Mouse (Mus musculus): Measurements from ENCODE around the gene Creg1. TPM values are rescaled to one million over a fixed set of nuclear protein-coding genes. Genes with fewer than 3 reads are reported as not detected.
"Not testable (repeated sequence)": the region's sequence is repeated elsewhere in the genome, so short reads cannot be mapped to it uniquely, and the experiment has no call there.

Creg1 gene
- total and polyA plus RNA-seq, 3 experiments: 77.2 to 93.3 (median 85.7) TPM

- DNase-seq: no peak
- Histone ChIP-seq H3K27me3 (ENCODE audit: control insufficient read depth, insufficient read depth, low read length) (no peaks in the 10 kb centered on the region), H3K27ac (no peak overlapping the region), H3K36me3 (ENCODE audit: control insufficient read depth, insufficient read depth, low read length) (peaks cover 4% of the 10 kb centered on the region), H3K9ac (ENCODE audit: low read depth, low read length) (no peak overlapping the region), H3K4me1 (ENCODE audit: control insufficient read depth, insufficient read depth, low read length) (peaks cover 5% of the 10 kb centered on the region; the same call in 1 of the 2 replicates), H3K4me3 (no peak overlapping the region), H3K79me2 (replicated peaks; ENCODE audit: control insufficient read depth, insufficient read depth, low read length) (no peaks in the 10 kb centered on the region)
- TF ChIP-seq CTCF (IDR thresholded peaks at IDR 0.05) (no peak), EP300 (IDR thresholded peaks at IDR 0.05; ENCODE audit: insufficient read depth, low read depth, low read length) (no peak), POLR2A (IDR thresholded peaks at IDR 0.05; ENCODE audit: insufficient read depth, low read depth, low read length) (no peak)
- intact Hi-C loops (cut with DNase I): loop anchor here (1.0 to 2.0 kb wide), 2 partner anchors 15 to 197 kb away; no protein-coding TSS in a partner anchor
- WGBS: 73% methylated on average over 6 of the region's 6 CpGs
Measured at GRCm38 (mm10) chr1:165754205-165754604, 9.3 kb upstream of the Creg1 start.

GRCm38 (mm10) chr1:165755194-165755593, 8.4 kb upstream of the Creg1 start:
- TF ChIP-seq CTCF (IDR thresholded peaks at IDR 0.05) (no peak), EP300 (IDR thresholded peaks at IDR 0.05; ENCODE audit: insufficient read depth, low read depth, low read length) (no peak), POLR2A (IDR thresholded peaks at IDR 0.05; ENCODE audit: insufficient read depth, low read depth, low read length) (no peak)
- H3K4me1 ChIP-seq (ENCODE audit: control insufficient read depth, insufficient read depth, low read length): peaks cover 5% of the 10 kb centered on the region; the same call in 1 of the 2 replicates
- H3K9ac ChIP-seq (ENCODE audit: low read depth, low read length): no peak overlapping the region
- H3K27me3 ChIP-seq (ENCODE audit: control insufficient read depth, insufficient read depth, low read length): no peaks in the 10 kb centered on the region
- no peaks in the 10 kb centered on the region for H3K79me2 ChIP-seq (replicated peaks; ENCODE audit: control insufficient read depth, insufficient read depth, low read length)
- 37% methylated on average over 4 of the region's 4 CpGs for WGBS
- H3K4me3 ChIP-seq: no peak overlapping the region
- no peak overlapping the region for H3K27ac ChIP-seq
- peaks cover 4% of the 10 kb centered on the region for H3K36me3 ChIP-seq (ENCODE audit: control insufficient read depth, insufficient read depth, low read length)
- no peak for DNase-seq
- intact Hi-C loops (cut with DNase I): loop anchor here (2.0 kb wide), 1 partner anchor 16 kb away; no protein-coding TSS in a partner anchor

GRCm38 (mm10) chr1:165761522-165762305, 1.8 kb upstream of the Creg1 start:
- intact Hi-C loops (cut with DNase I): loop anchor here (5.0 kb wide), 1 partner anchor 179 kb away; no protein-coding TSS in a partner anchor
- Histone ChIP-seq H3K36me3 (ENCODE audit: control insufficient read depth, insufficient read depth, low read length) (no peaks in the 10 kb centered on the region), H3K4me3 (no peak overlapping the region), H3K79me2 (replicated peaks; ENCODE audit: control insufficient read depth, insufficient read depth, low read length) (peaks cover 2% of the 10 kb centered on the region; the same call in 1 of the 2 replicates), H3K4me1 (ENCODE audit: control insufficient read depth, insufficient read depth, low read length) (peaks cover 3% of the 10 kb centered on the region), H3K27me3 (ENCODE audit: control insufficient read depth, insufficient read depth, low read length) (no peaks in the 10 kb centered on the region), H3K9ac (ENCODE audit: low read depth, low read length) (no peak overlapping the region), H3K27ac (no peak overlapping the region)
- WGBS: 84% methylated on average over 3 of the region's 3 CpGs
- TF ChIP-seq EP300 (IDR thresholded peaks at IDR 0.05; ENCODE audit: insufficient read depth, low read depth, low read length) (no peak), CTCF (IDR thresholded peaks at IDR 0.05) (no peak), POLR2A (IDR thresholded peaks at IDR 0.05; ENCODE audit: insufficient read depth, low read depth, low read length) (no peak)
- no peak for DNase-seq

- H3K9ac ChIP-seq (ENCODE audit: low read depth, low read length); H3K36me3 ChIP-seq (ENCODE audit: control insufficient read depth, insufficient read depth, low read length); H3K27me3 ChIP-seq (ENCODE audit: control insufficient read depth, insufficient read depth, low read length); H3K4me3 ChIP-seq; DNase-seq; H3K4me1 ChIP-seq (ENCODE audit: control insufficient read depth, insufficient read depth, low read length); H3K27ac ChIP-seq; H3K79me2 ChIP-seq (replicated peaks; ENCODE audit: control insufficient read depth, insufficient read depth, low read length): not testable (repeated sequence)
- intact Hi-C loops (cut with DNase I): loop anchor here (5.0 kb wide), 1 partner anchor 180 kb away; no protein-coding TSS in a partner anchor
- 77% methylated on average over 2 of the region's 2 CpGs for WGBS
Measured at GRCm38 (mm10) chr1:165762498-165762897, 1.0 kb upstream of the Creg1 start.

GRCm38 (mm10) chr1:165762914-165763634, 472 bp upstream of the Creg1 start:
- TF ChIP-seq CTCF (IDR thresholded peaks at IDR 0.05) (no peak), POLR2A (IDR thresholded peaks at IDR 0.05; ENCODE audit: insufficient read depth, low read depth, low read length) (no peak), EP300 (IDR thresholded peaks at IDR 0.05; ENCODE audit: insufficient read depth, low read depth, low read length) (no peak)
- no peak for DNase-seq
- H3K4me1 ChIP-seq (ENCODE audit: control insufficient read depth, insufficient read depth, low read length): peaks cover 3% of the 10 kb centered on the region
- no peaks in the 10 kb centered on the region for H3K27me3 ChIP-seq (ENCODE audit: control insufficient read depth, insufficient read depth, low read length)
- no peaks in the 10 kb centered on the region for H3K36me3 ChIP-seq (ENCODE audit: control insufficient read depth, insufficient read depth, low read length)
- intact Hi-C loops (cut with DNase I): loop anchor here (5.0 kb wide), 1 partner anchor 181 kb away; no protein-coding TSS in a partner anchor
- peak overlapping the region; percentile 86 for H3K4me3 ChIP-seq
- H3K79me2 ChIP-seq (replicated peaks; ENCODE audit: control insufficient read depth, insufficient read depth, low read length): peaks cover 2% of the 10 kb centered on the region; the same call in 1 of the 2 replicates
- H3K27ac ChIP-seq: no peak overlapping the region; the same call in 1 of the 2 replicates
- no peak overlapping the region for H3K9ac ChIP-seq (ENCODE audit: low read depth, low read length)
- 29% methylated on average over 14 of the region's 14 CpGs for WGBS

Measured in heart, adult 2 months (tissue).